Mouse (Mus musculus) kidney, embryonic 14.5 days (tissue): Measurements from ENCODE around the gene Ptpn4. TPM values are rescaled to one million over a fixed set of nuclear protein-coding genes. Genes with fewer than 3 reads are reported as not detected.

Experiments used
- ATAC-seq: fragments of 200-750 bp; cut with Nextera tagmentation; 2 replicates; pipeline ENCODE4 v1.8.0; 2017; ENCODE audit warnings: moderate number of reproducible peaks, mild to moderate bottlenecking, moderate TSS enrichment, moderate library complexity; ENCODE audit not compliant: low FRiP score, low TSS enrichment
- H3K27ac ChIP-seq: fragments of 300-500 bp; sonication (generic); 2 replicates; pipeline ENCODE4 v1.5.1; 2014; ENCODE audit warnings: low read depth, mild to moderate bottlenecking, low read length, moderate library complexity, mixed read lengths
- H3K27me3 ChIP-seq: fragments of 300-500 bp; sonication (generic); 2 replicates; pipeline ENCODE4 v1.6.1; 2014; ENCODE audit warnings: mild to moderate bottlenecking, low read length; ENCODE audit not compliant: control insufficient read depth, insufficient read depth
- H3K36me3 ChIP-seq: fragments of 300-500 bp; sonication (generic); 2 replicates; pipeline ENCODE4 v1.6.1; 2014; ENCODE audit warnings: low read length, mixed read lengths; ENCODE audit not compliant: control insufficient read depth, insufficient read depth
- H3K4me1 ChIP-seq: fragments of 300-500 bp; sonication (generic); 2 replicates; pipeline ENCODE4 v1.6.1; 2014; ENCODE audit warnings: low read length, mixed read lengths; ENCODE audit not compliant: control insufficient read depth, insufficient read depth
- H3K4me2 ChIP-seq: fragments of 300-500 bp; sonication (generic); replicated peaks from 2 replicates; pipeline ENCODE4 v1.6.1; 2014; ENCODE audit warnings: low read depth, mild to moderate bottlenecking, low read length
- H3K4me3 ChIP-seq: fragments of 300-500 bp; sonication (generic); 2 replicates; pipeline ENCODE4 v1.5.1; 2014; ENCODE audit warnings: mild to moderate bottlenecking, low read length
- H3K9ac ChIP-seq: fragments of 300-500 bp; sonication (generic); 2 replicates; pipeline ENCODE4 v1.6.1; 2014; ENCODE audit warnings: low read depth, mild to moderate bottlenecking, low read length, moderate library complexity
- H3K9me3 ChIP-seq: fragments of 300-500 bp; sonication (generic); 2 replicates; pipeline ENCODE4 v1.6.1; 2016; ENCODE audit warnings: low read length; ENCODE audit not compliant: control insufficient read depth
- WGBS: fragments of 180-500 bp; shearing (Covaris S2); extraction: QIAGEN DNeasy Blood & Tissue Kit; methylation state at CpG from one replicate; pipeline ENCODE4 v1.1.7; 2014; 5-methylcytosine and 5-hydroxymethylcytosine counted together
- polyA plus RNA-seq: library from polyadenylated mRNA; unstranded; fragments of >200 nt; fragmentation: Nextera tagmentation; extraction: Ambion mirVana; gene quantifications from 2 replicates; pipeline ENCODE4 v1.2.1, GENCODE M21; 2014

The Ptpn4 gene
- polyA plus RNA-seq, 1 experiment from 2014 or later: 13.5 TPM

- Histone ChIP-seq H3K4me2 (no peak overlapping the region), H3K4me3 (no peak overlapping the region), H3K27ac (no peak overlapping the region), H3K9me3 (no peaks in the 10 kb centered on the region), H3K9ac (no peak overlapping the region), H3K36me3 (no peaks in the 10 kb centered on the region), H3K27me3 (no peaks in the 10 kb centered on the region), H3K4me1 (no peaks in the 10 kb centered on the region)
- WGBS: 82% methylated on average over 7 of the region's 7 CpGs
- ATAC-seq: no peak
Observed at GRCm38 (mm10) chr1:119863507-119864296, 26.3 kb upstream of the Ptpn4 start.

- Histone ChIP-seq H3K4me2 (no peak overlapping the region), H3K4me3 (no peak overlapping the region), H3K36me3 (no peaks in the 10 kb centered on the region), H3K9me3 (0 out of 2 replicates have a peak, but pooled peaks cover 2% of the 10 kb centered on the region), H3K27ac (no peak overlapping the region), H3K9ac (no peak overlapping the region), H3K4me1 (no peaks in the 10 kb centered on the region), H3K27me3 (no peaks in the 10 kb centered on the region)
- WGBS: 80% methylated on average over 5 of the region's 5 CpGs
- no peak for ATAC-seq
Observed at GRCm38 (mm10) chr1:119859566-119859965, 22.2 kb upstream of the Ptpn4 start.

GRCm38 (mm10) chr1:119852980-119853379 lies 15.6 kb upstream of the Ptpn4 start:
- H3K27ac ChIP-seq: no peak overlapping the region
- no peaks in the 10 kb centered on the region for H3K27me3 ChIP-seq
- no peaks in the 10 kb centered on the region for H3K4me1 ChIP-seq
- H3K36me3 ChIP-seq: no peaks in the 10 kb centered on the region
- H3K9me3 ChIP-seq: 0 out of 2 replicates have a peak, but pooled peaks cover 2% of the 10 kb centered on the region
- H3K4me3 ChIP-seq: no peak overlapping the region
- 90% methylated on average over 5 of the region's 5 CpGs for WGBS
- no peak overlapping the region for H3K9ac ChIP-seq
- no peak overlapping the region for H3K4me2 ChIP-seq
- ATAC-seq: no peak

GRCm38 (mm10) chr1:119852339-119852738 lies 14.9 kb upstream of the Ptpn4 start:
- no peaks in the 10 kb centered on the region for H3K27me3 ChIP-seq
- no peaks in the 10 kb centered on the region for H3K4me1 ChIP-seq
- no peak overlapping the region for H3K27ac ChIP-seq
- no peak overlapping the region for H3K4me3 ChIP-seq
- ATAC-seq: no peak
- 91% methylated on average over 4 of the region's 4 CpGs for WGBS
- no peaks in the 10 kb centered on the region for H3K9me3 ChIP-seq
- H3K4me2 ChIP-seq: no peak overlapping the region
- H3K36me3 ChIP-seq: no peaks in the 10 kb centered on the region
- H3K9ac ChIP-seq: no peak overlapping the region

DNA sequence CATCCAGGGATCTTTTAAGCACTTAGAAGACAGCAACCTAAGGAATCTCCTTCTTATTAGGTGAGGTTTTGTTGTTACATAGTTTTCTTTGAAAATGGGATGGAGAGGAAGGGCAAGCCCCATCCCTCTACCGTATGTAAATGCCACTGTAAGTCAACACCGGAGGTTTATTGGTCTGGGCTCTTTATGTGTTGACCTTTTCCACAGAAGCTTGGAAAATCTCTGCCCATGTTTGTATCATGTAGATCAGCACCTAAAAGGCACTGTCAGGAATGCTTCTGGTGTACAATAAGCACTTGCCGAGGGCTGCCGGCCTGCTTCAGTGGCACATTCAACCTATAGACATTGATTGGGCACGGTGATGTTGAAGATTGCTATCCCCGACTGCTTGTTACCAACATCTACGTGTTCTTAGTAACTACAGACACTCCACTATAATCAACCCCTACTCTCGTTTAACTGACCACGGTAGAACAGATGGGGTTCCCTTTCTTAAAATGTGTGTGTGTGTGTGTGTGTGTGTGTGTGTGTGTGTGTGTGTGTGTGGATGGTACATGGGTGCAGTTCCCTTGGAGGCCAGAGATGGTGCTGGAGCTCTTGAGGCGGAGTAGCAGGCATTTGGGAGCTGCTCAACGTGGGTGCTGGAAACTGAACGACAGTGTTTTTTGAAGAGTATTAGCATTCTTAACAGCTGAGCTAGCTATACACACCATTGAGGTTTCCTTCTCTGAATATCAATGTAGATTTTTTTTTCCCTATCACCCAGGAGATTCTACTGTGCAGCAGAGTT lies 11.9 kb upstream of the Ptpn4 start:
- WGBS: 94% methylated on average over 12 of the region's 12 CpGs
- no peak overlapping the region for H3K27ac ChIP-seq
- no peak overlapping the region for H3K9ac ChIP-seq
- no peaks in the 10 kb centered on the region for H3K9me3 ChIP-seq
- no peaks in the 10 kb centered on the region for H3K36me3 ChIP-seq
- no peaks in the 10 kb centered on the region for H3K4me1 ChIP-seq
- no peak overlapping the region for H3K4me3 ChIP-seq
- ATAC-seq: no peak
- no peaks in the 10 kb centered on the region for H3K27me3 ChIP-seq
- H3K4me2 ChIP-seq: no peak overlapping the region

- Histone ChIP-seq H3K4me3 (no peak overlapping the region), H3K9ac (no peak overlapping the region), H3K27ac (no peak overlapping the region), H3K4me2 (no peak overlapping the region), H3K4me1 (no peaks in the 10 kb centered on the region), H3K36me3 (no peaks in the 10 kb centered on the region), H3K27me3 (no peaks in the 10 kb centered on the region), H3K9me3 (no peaks in the 10 kb centered on the region)
- ATAC-seq: no peak
- 62% methylated on average over 4 of the region's 4 CpGs for WGBS
Observed at GRCm38 (mm10) chr1:119845321-119845720, 7.9 kb upstream of the Ptpn4 start.

- Histone ChIP-seq H3K4me2 (no peak overlapping the region), H3K4me1 (no peaks in the 10 kb centered on the region), H3K36me3 (no peaks in the 10 kb centered on the region), H3K9me3 (no peaks in the 10 kb centered on the region), H3K9ac (no peak overlapping the region), H3K4me3 (no peak overlapping the region), H3K27me3 (no peaks in the 10 kb centered on the region), H3K27ac (no peak overlapping the region)
- ATAC-seq: no peak
- 89% methylated on average over 3 of the region's 3 CpGs for WGBS
Observed at GRCm38 (mm10) chr1:119843121-119843520, 5.7 kb upstream of the Ptpn4 start.

- no peaks in the 10 kb centered on the region for H3K27me3 ChIP-seq
- peaks cover 3% of the 10 kb centered on the region; the same call in 1 of the 2 replicates for H3K4me1 ChIP-seq
- H3K4me3 ChIP-seq: no peak overlapping the region
- H3K27ac ChIP-seq: no peak overlapping the region
- peak overlapping the region; percentile 48 for H3K4me2 ChIP-seq
- H3K9me3 ChIP-seq: no peaks in the 10 kb centered on the region
- ATAC-seq: no peak
- 37% methylated on average over 3 of the region's 3 CpGs for WGBS
- H3K36me3 ChIP-seq: no peaks in the 10 kb centered on the region
- no peak overlapping the region for H3K9ac ChIP-seq
Observed at GRCm38 (mm10) chr1:119838241-119838640, 828 bp upstream of the Ptpn4 start.

- Histone ChIP-seq H3K4me1 (peaks cover 3% of the 10 kb centered on the region; the same call in 1 of the 2 replicates), H3K4me2 (peak overlapping the region; percentile 65), H3K4me3 (peak overlapping the region; percentile 84), H3K36me3 (no peaks in the 10 kb centered on the region), H3K27ac (peak overlapping the region; percentile 90), H3K27me3 (no peaks in the 10 kb centered on the region), H3K9ac (peak overlapping the region; percentile 94), H3K9me3 (no peaks in the 10 kb centered on the region)
- ATAC-seq: no peak
- WGBS: under 1% methylated on average over 27 of the region's 31 CpGs
Observed at GRCm38 (mm10) chr1:119836479-119837015, 866 bp downstream of the Ptpn4 start.
